Mouse (Mus musculus): ENCODE measurements around the gene Fbxo47.

Gene Fbxo47

GRCm38 (mm10) chr11:97812491-97812921, 71.4 kb downstream of the Fbxo47 start:
- peak; percentile 76 for DNase-seq (ENCODE audit: extremely low spot score)

- DNase-seq (ENCODE audit: extremely low spot score), result peak; percentile 31
Measured at GRCm38 (mm10) chr11:97811569-97812362, 72.2 kb downstream of the Fbxo47 start.

DNA sequence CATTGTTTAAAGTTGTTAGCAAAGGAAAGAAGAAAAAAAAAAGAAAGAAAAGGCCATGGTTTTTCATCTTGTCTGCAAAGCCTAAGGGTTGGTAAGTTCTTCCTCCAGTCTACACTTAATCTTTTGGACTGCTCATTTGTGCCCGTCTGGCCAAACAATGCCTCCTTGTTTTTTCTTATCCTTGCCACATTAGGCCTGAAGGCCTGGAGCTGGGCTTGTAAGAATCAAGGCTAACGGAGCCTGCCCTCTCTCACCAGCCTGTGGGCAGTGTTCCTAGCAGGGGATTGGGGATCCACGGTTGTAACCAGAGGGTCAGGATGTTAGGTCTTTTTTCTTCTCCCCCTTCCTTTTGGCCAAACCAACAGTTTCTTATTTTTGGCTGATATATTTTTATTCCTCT, 73.0 kb downstream of the Fbxo47 start:
- no peak for DNase-seq (ENCODE audit: extremely low spot score)

DNA sequence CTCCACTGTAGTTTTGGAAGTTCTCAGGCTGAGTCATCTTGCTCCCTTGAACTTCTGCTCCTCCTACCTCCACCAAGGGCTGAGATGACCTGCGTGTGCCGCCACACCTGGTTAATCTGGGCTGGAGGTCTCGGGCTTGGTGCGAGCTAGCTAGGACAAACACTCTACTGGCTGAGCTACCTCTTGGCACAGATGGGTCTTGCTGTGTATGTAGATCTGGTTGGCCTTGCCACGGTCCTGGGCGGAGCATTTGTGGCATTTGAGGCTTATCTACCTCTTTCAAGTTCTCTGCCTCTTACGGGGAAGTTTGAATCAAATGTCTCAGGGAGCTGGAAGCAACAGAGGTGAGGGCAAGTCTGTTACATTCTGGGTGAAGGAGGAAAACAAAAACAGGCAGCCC, 73.6 kb downstream of the Fbxo47 start:
- DNase-seq (ENCODE audit: extremely low spot score), result no peak

DNA sequence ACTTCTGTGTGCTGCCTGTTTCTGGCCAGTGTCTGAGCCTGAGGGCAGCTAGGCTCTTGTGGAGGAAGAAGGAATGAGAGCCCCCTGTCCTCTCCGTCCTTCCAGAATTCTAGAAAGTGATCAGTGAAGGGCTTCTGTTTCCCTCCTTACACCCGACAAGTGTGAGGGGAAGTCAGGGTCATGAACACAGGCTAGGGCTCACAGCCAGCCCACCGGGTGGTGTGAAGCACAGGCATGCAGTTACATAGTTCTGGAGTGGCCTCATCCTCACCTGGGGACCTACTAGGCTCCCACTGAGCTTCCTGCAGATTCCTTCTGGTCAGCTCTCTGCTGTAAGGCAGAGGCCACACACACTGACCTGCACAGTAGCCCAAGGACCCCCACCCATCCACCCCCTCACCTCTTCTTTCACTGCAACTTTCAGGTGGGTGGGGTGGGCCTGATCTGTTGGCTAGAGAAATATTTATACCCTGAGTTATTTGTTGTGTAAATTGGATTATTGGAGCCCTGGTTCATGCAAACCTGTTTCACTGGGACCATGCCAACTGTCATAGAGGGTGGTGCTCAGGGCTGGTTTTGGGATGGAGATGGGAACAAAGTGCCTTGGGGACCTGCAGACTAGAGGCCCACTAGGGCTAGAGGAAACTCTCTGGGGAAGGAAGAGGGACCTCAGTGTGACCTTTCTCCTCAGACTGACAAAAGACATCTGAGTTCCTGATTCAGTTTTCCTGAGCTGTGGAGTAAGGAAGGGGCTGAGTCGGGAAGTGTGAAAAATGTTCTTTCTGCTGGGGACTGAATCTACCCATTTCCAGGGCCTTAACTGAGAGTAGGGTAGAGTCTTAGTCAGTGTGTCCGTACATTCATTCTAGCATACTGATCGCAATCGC, 74.5 kb downstream of the Fbxo47 start:
- no peak for DNase-seq (ENCODE audit: extremely low spot score)

- no peak for DNase-seq (ENCODE audit: extremely low spot score)
Measured at GRCm38 (mm10) chr11:97808621-97809234, 75.2 kb downstream of the Fbxo47 start.

GRCm38 (mm10) chr11:97808093-97808492, 75.9 kb downstream of the Fbxo47 start:
- peak; percentile 58 for DNase-seq (ENCODE audit: extremely low spot score)

- no peak for DNase-seq (ENCODE audit: extremely low spot score)
Measured at GRCm38 (mm10) chr11:97807626-97808025, 76.3 kb downstream of the Fbxo47 start.

DNA sequence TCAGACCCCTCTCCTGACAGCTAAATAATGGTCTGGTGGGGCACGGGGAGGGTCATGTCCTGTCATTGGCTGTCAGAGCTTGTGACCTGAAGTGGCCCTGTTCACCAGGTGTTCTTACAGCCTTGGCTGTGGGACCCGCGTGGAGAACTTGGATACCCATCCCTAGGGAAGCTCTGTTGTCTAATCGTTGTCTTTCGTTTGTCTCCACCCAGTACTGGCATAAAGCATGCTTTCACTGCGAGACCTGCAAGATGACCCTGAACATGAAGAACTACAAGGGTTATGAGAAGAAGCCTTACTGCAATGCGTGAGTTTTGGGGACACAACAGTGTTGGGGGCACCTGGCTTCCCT, 77.4 kb downstream of the Fbxo47 start:
- DNase-seq (ENCODE audit: extremely low spot score), result no peak

- DNase-seq (ENCODE audit: extremely low spot score), result peak; percentile 22
Measured at GRCm38 (mm10) chr11:97805662-97806612, 78.0 kb downstream of the Fbxo47 start.

- DNase-seq (ENCODE audit: extremely low spot score), result no peak
Measured at GRCm38 (mm10) chr11:97804841-97805661, 78.9 kb downstream of the Fbxo47 start.

GRCm38 (mm10) chr11:97803847-97804246, 80.1 kb downstream of the Fbxo47 start:
- DNase-seq (ENCODE audit: extremely low spot score), result no peak

All from embryo, embryonic 9.5 days (tissue).